Mouse (Mus musculus) testis, adult 2 months (tissue): ENCODE data around the gene Socs2. TPM values are rescaled to one million over a fixed set of nuclear protein-coding genes. Genes with fewer than 3 reads are reported as not detected.
"Not testable (repeated sequence)": the region's sequence is repeated elsewhere in the genome, so short reads cannot be mapped to it uniquely, and the experiment has no call there.

ENCODE experiments used
- H3K27ac ChIP-seq: fragments of 200-500 bp; 2 replicates; pipeline ENCODE4 v1.5.1; 2012; ENCODE audit warnings: low read depth, low read length; ENCODE audit not compliant: control insufficient read depth, insufficient read depth
- H3K27me3 ChIP-seq: fragments of 200-500 bp; 2 replicates; pipeline ENCODE4 v1.6.1; 2012; ENCODE audit warnings: mild to moderate bottlenecking, low read length, moderate library complexity; ENCODE audit not compliant: control insufficient read depth, insufficient read depth
- H3K36me3 ChIP-seq: fragments of 200-500 bp; 2 replicates; pipeline ENCODE4 v1.6.1; 2012; ENCODE audit warnings: mild to moderate bottlenecking, low read length; ENCODE audit not compliant: control insufficient read depth, insufficient read depth
- H3K4me1 ChIP-seq: fragments of 200-500 bp; 2 replicates; pipeline ENCODE4 v1.6.1; 2012; ENCODE audit warnings: low read length; ENCODE audit not compliant: control insufficient read depth, insufficient read depth
- H3K4me3 ChIP-seq: fragments of 200-500 bp; 2 replicates; pipeline ENCODE4 v1.5.1; 2012; ENCODE audit warnings: low read depth, mild to moderate bottlenecking, low read length, moderate library complexity, mixed read lengths; ENCODE audit not compliant: control insufficient read depth
- CTCF ChIP-seq: fragments of 200-500 bp; IDR thresholded peaks from 2 replicates; pipeline ENCODE4 v1.5.1; 2012; ENCODE audit warnings: low read depth, mild to moderate bottlenecking, inconsistent platforms, low read length, moderate library complexity; ENCODE audit not compliant: control insufficient read depth, insufficient read depth, insufficient replicate concordance
- POLR2A ChIP-seq: fragments of 200-500 bp; IDR thresholded peaks from 2 replicates; pipeline ENCODE4 v1.6.1; 2012; ENCODE audit warnings: low read depth, mild to moderate bottlenecking, inconsistent platforms, low read length, moderate library complexity; ENCODE audit not compliant: control insufficient read depth
- polyA plus RNA-seq: library from polyadenylated mRNA; depleted of rRNA; stranded (reverse); fragments of >200 nt; gene quantifications from 2 replicates; pipeline ENCODE4 v1.2.3, GENCODE M21; 2012

Gene Socs2
- polyA plus RNA-seq, 1 experiment = 4.3 TPM

GRCm38 (mm10) chr10:95390871-95391270, 26.1 kb downstream of the Socs2 start:
- peaks cover 3% of the 10 kb centered on the region for H3K4me1 ChIP-seq
- no peak overlapping the region for H3K27ac ChIP-seq
- no peaks in the 10 kb centered on the region for H3K36me3 ChIP-seq
- no peak overlapping the region for H3K4me3 ChIP-seq
- TF ChIP-seq CTCF (no peak), POLR2A (no peak)
- H3K27me3 ChIP-seq = no peaks in the 10 kb centered on the region

GRCm38 (mm10) chr10:95389805-95390204, 27.2 kb downstream of the Socs2 start:
- H3K27me3 ChIP-seq, H3K27ac ChIP-seq, H3K4me1 ChIP-seq, H3K36me3 ChIP-seq, H3K4me3 ChIP-seq: not testable (repeated sequence)

GRCm38 (mm10) chr10:95388821-95389477, 28.0 kb downstream of the Socs2 start:
- Histone ChIP-seq H3K36me3 (no peaks in the 10 kb centered on the region), H3K4me1 (peaks cover 2% of the 10 kb centered on the region; the same call in 1 of the 2 replicates), H3K27ac (no peak overlapping the region), H3K4me3 (no peak overlapping the region), H3K27me3 (no peaks in the 10 kb centered on the region)
- TF ChIP-seq CTCF (no peak), POLR2A (no peak)

- Histone ChIP-seq H3K36me3 (no peaks in the 10 kb centered on the region), H3K4me1 (peaks cover 2% of the 10 kb centered on the region; the same call in 1 of the 2 replicates), H3K27ac (no peak overlapping the region), H3K27me3 (no peaks in the 10 kb centered on the region), H3K4me3 (no peak overlapping the region)
- no peak for TF ChIP-seq POLR2A
- TF ChIP-seq CTCF = no peak
These were observed 30.5 kb downstream of the Socs2 start for GRCm38 (mm10) chr10:95386527-95386926.

GRCm38 (mm10) chr10:95385801-95386203, 31.2 kb downstream of the Socs2 start:
- Histone ChIP-seq H3K27me3 (no peaks in the 10 kb centered on the region), H3K36me3 (no peaks in the 10 kb centered on the region), H3K4me3 (no peak overlapping the region), H3K4me1 (peaks cover 2% of the 10 kb centered on the region; the same call in 1 of the 2 replicates), H3K27ac (no peak overlapping the region)
- TF ChIP-seq CTCF = no peak
- TF ChIP-seq POLR2A = no peak

- Histone ChIP-seq H3K27ac (no peak overlapping the region), H3K27me3 (no peaks in the 10 kb centered on the region), H3K4me3 (no peak overlapping the region), H3K36me3 (no peaks in the 10 kb centered on the region), H3K4me1 (peaks cover 2% of the 10 kb centered on the region; the same call in 1 of the 2 replicates)
- TF ChIP-seq CTCF (no peak), POLR2A (no peak)
These were observed 31.9 kb downstream of the Socs2 start for GRCm38 (mm10) chr10:95385081-95385480.

GRCm38 (mm10) chr10:95384446-95384845, 32.5 kb downstream of the Socs2 start:
- Histone ChIP-seq H3K27ac (no peak overlapping the region), H3K27me3 (no peaks in the 10 kb centered on the region), H3K36me3 (no peaks in the 10 kb centered on the region), H3K4me3 (peak overlapping the region; percentile 41), H3K4me1 (peaks cover 2% of the 10 kb centered on the region; the same call in 1 of the 2 replicates)
- TF ChIP-seq POLR2A (no peak), CTCF (no peak)
